Mouse (Mus musculus) heart, embryonic 14.5 days (tissue): ENCODE data around the gene Tmem256. TPM values are rescaled to one million over a fixed set of nuclear protein-coding genes. Genes with fewer than 3 reads are reported as not detected.

ENCODE experiments used
- ATAC-seq: fragments of 200-750 bp; cut with Nextera tagmentation; 2 replicates; pipeline ENCODE4 v1.8.0; 2017; ENCODE audit warnings: low read depth, moderate TSS enrichment; ENCODE audit not compliant: insufficient number of reproducible peaks, insufficient read depth, low FRiP score
- H3K27ac ChIP-seq, 2 experiments: fragments of 200-500 bp in 1 of 2; fragments of 300-500 bp in 1 of 2; sonication (generic) in 1 of 2; replicated peaks in 1 of 2; 2 replicates each; pipeline ENCODE4 v1.5.1; 2012 to 2014; ENCODE audit warnings: low read depth in 2 of 2, low read length in 2 of 2, control low read depth in 1 of 2, mild to moderate bottlenecking in 1 of 2, mixed read lengths in 1 of 2; ENCODE audit not compliant: control insufficient read depth in 1 of 2, insufficient read depth in 1 of 2
- H3K27me3 ChIP-seq: fragments of 300-500 bp; sonication (generic); 2 replicates; pipeline ENCODE4 v1.6.1; 2014; ENCODE audit warnings: mild to moderate bottlenecking, low read length, control low read depth; ENCODE audit not compliant: control insufficient read depth, insufficient read depth
- H3K36me3 ChIP-seq: fragments of 300-500 bp; sonication (generic); 2 replicates; pipeline ENCODE4 v1.6.1; 2014; ENCODE audit warnings: mild to moderate bottlenecking, control low read depth, low read length, mixed read lengths; ENCODE audit not compliant: control insufficient read depth, insufficient read depth
- H3K4me1 ChIP-seq, 2 experiments: fragments of 200-500 bp in 1 of 2; fragments of 300-500 bp in 1 of 2; sonication (generic) in 1 of 2; 2 replicates each; pipeline ENCODE4 v1.6.1; 2012 to 2014; ENCODE audit warnings: low read length in 2 of 2, control low read depth in 1 of 2, mixed read lengths in 1 of 2; ENCODE audit not compliant: control insufficient read depth in 2 of 2, insufficient read depth in 2 of 2
- H3K4me2 ChIP-seq: fragments of 300-500 bp; sonication (generic); 2 replicates; pipeline ENCODE4 v1.6.1; 2014; ENCODE audit warnings: mild to moderate bottlenecking, low read length
- H3K4me3 ChIP-seq, 2 experiments: fragments of 200-500 bp in 1 of 2; fragments of 300-500 bp in 1 of 2; sonication (generic) in 1 of 2; 2 replicates each; pipeline ENCODE4 v1.5.1; 2012 to 2014; ENCODE audit warnings: low read length in 2 of 2, mild to moderate bottlenecking in 2 of 2, control low read depth in 1 of 2, low read depth in 1 of 2, moderate library complexity in 1 of 2; ENCODE audit not compliant: control insufficient read depth in 1 of 2, insufficient read depth in 1 of 2
- H3K9ac ChIP-seq: fragments of 300-500 bp; sonication (generic); 2 replicates; pipeline ENCODE4 v1.6.1; 2014; ENCODE audit warnings: mild to moderate bottlenecking, low read length
- H3K9me3 ChIP-seq: fragments of 300-500 bp; sonication (generic); 2 replicates; pipeline ENCODE4 v1.6.1; 2016; ENCODE audit warnings: low read length, control low read depth; ENCODE audit not compliant: control insufficient read depth
- WGBS: fragments of 180-500 bp; shearing (Covaris S2); extraction: QIAGEN DNeasy Blood & Tissue Kit; methylation state at CpG from one replicate; pipeline ENCODE4 v1.1.7; 2014; 5-methylcytosine and 5-hydroxymethylcytosine counted together
- polyA plus RNA-seq: library from polyadenylated mRNA; unstranded; fragments of >200 nt; fragmentation: Nextera tagmentation; extraction: Ambion mirVana; gene quantifications from 2 replicates; pipeline ENCODE4 v1.2.1, GENCODE M21; 2014

Tmem256 gene
- polyA plus RNA-seq, 1 experiment from 2014 or later, result 379 TPM

GRCm38 (mm10) chr11:69835326-69835965 is 2.9 kb upstream of the Tmem256 start:
- ATAC-seq, result no peak
- H3K4me3 ChIP-seq, result no peak overlapping the region; a peak in 1 of 4 replicates
- no peaks in the 10 kb centered on the region for H3K36me3 ChIP-seq
- H3K27me3 ChIP-seq, result peaks cover 44% of the 10 kb centered on the region
- 0 out of 2 replicates have a peak overlapping the region, but pooled peaks have one; percentile 89 for H3K4me2 ChIP-seq
- H3K9ac ChIP-seq, result no peak overlapping the region; the same call in 1 of the 2 replicates
- peaks cover 3 to 24% of the 10 kb centered on the region in 2 experiments; a peak in 3 of 4 replicates for H3K4me1 ChIP-seq
- H3K27ac ChIP-seq, result no peak overlapping the region
- no peaks in the 10 kb centered on the region for H3K9me3 ChIP-seq
- 18% methylated on average over 9 of the region's 9 CpGs for WGBS

- peaks cover 44% of the 10 kb centered on the region for H3K27me3 ChIP-seq
- no peak overlapping the region for H3K27ac ChIP-seq
- 20% methylated on average over 4 of the region's 4 CpGs for WGBS
These were observed 2.4 kb upstream of the Tmem256 start for GRCm38 (mm10) chr11:69835966-69836335.

GRCm38 (mm10) chr11:69836703-69837576 is 1.4 kb upstream of the Tmem256 start:
- Histone ChIP-seq H3K9me3 (no peaks in the 10 kb centered on the region), H3K4me2 (peak overlapping the region; percentile 89), H3K27me3 (peaks cover 44% of the 10 kb centered on the region), H3K27ac (peak overlapping the region in 1 of 2 experiments; percentile 58; a peak in 2 of 4 replicates), H3K4me1 (peaks cover 3 to 24% of the 10 kb centered on the region in 2 experiments; a peak in 3 of 4 replicates), H3K9ac (peak overlapping the region; percentile 76), H3K36me3 (no peaks in the 10 kb centered on the region), H3K4me3 (peak overlapping the region; percentile 67 to 73)
- under 1% methylated on average over 51 of the region's 52 CpGs for WGBS
- no peak for ATAC-seq

More at GRCm38 (mm10) chr11:69835966-69836335, 2.4 kb upstream of the Tmem256 start:
- Histone ChIP-seq H3K4me1 (peaks cover 3 to 24% of the 10 kb centered on the region in 2 experiments; a peak in 3 of 4 replicates), H3K4me3 (peak overlapping the region in 1 of 2 experiments; percentile 67; a peak in 1 of 4 replicates), H3K4me2 (peak overlapping the region; percentile 89; the same call in 1 of the 2 replicates), H3K9ac (no peak overlapping the region; the same call in 1 of the 2 replicates), H3K36me3 (no peaks in the 10 kb centered on the region), H3K9me3 (no peaks in the 10 kb centered on the region)
- no peak for ATAC-seq

- H3K27ac ChIP-seq, result peak within 1 kb of the TSS; percentile 67 to 83
- 1% methylated on average over 12 of the region's 32 CpGs for WGBS
- ATAC-seq, result peak; percentile 66
These were observed 736 bp upstream of the Tmem256 start, which contains the start of gene Nlgn2 for GRCm38 (mm10) chr11:69837604-69837951. Gene Nlgn2 (minus strand): TSS chr11:69837784.

GRCm38 (mm10) chr11:69838714-69839104 is 395 bp downstream of the Tmem256 start:
- peaks cover 3 to 20% of the 10 kb centered on the region in 2 experiments; a peak in 3 of 4 replicates for H3K4me1 ChIP-seq
- peak overlapping the region; percentile 89 for H3K4me2 ChIP-seq
- peak overlapping the region; percentile 67 to 83 for H3K27ac ChIP-seq
- H3K27me3 ChIP-seq, result peaks cover 33% of the 10 kb centered on the region
- H3K4me3 ChIP-seq, result peak overlapping the region; percentile 67 to 73
- no peaks in the 10 kb centered on the region for H3K36me3 ChIP-seq
- no peak for ATAC-seq
- WGBS, result under 1% methylated on average over 7 of the region's 7 CpGs
- H3K9me3 ChIP-seq, result no peaks in the 10 kb centered on the region
- H3K9ac ChIP-seq, result peak overlapping the region; percentile 79

More at GRCm38 (mm10) chr11:69837604-69837951, 736 bp upstream of the Tmem256 start, which contains the start of gene Nlgn2:
- H3K4me3 ChIP-seq, result peak within 1 kb of the TSS; percentile 67 to 73
- H3K4me1 ChIP-seq, result peaks cover 3 to 24% of the 10 kb centered on the region in 2 experiments; a peak in 3 of 4 replicates
- H3K9ac ChIP-seq, result peak within 1 kb of the TSS; percentile 79
- H3K4me2 ChIP-seq, result peak within 1 kb of the TSS; percentile 89
- H3K27me3 ChIP-seq, result peaks cover 43% of the 10 kb centered on the region
- no peaks in the 10 kb centered on the region for H3K9me3 ChIP-seq
- H3K36me3 ChIP-seq, result no peaks in the 10 kb centered on the region

GRCm38 (mm10) chr11:69846198-69846680 is 7.9 kb downstream of the Tmem256 start, which contains the start of gene Plscr3:
Gene Plscr3 (plus strand): TSS chr11:69846376.
- peak; percentile 92 for ATAC-seq
- under 1% methylated on average over 37 of the region's 38 CpGs for WGBS
- peak within 1 kb of the TSS; percentile 57 to 84 for H3K4me3 ChIP-seq

More at GRCm38 (mm10) chr11:69846198-69846680, 7.9 kb downstream of the Tmem256 start, which contains the start of gene Plscr3:
- H3K4me1 ChIP-seq, result peaks cover 14 to 19% of the 10 kb centered on the region in 2 experiments
- no peaks in the 10 kb centered on the region for H3K27me3 ChIP-seq
- peak within 1 kb of the TSS; percentile 89 for H3K4me2 ChIP-seq
- H3K36me3 ChIP-seq, result peaks cover 35% of the 10 kb centered on the region
- H3K9ac ChIP-seq, result peak within 1 kb of the TSS; percentile 95
- H3K27ac ChIP-seq, result peak within 1 kb of the TSS; percentile 87 to 95
- H3K9me3 ChIP-seq, result no peaks in the 10 kb centered on the region
